Mouse (Mus musculus) testis, adult 2 months (tissue): ENCODE data around the gene Car7.

Experiments used
- CTCF ChIP-seq: fragments of 200-500 bp; IDR thresholded peaks from 2 replicates; pipeline ENCODE4 v1.5.1; 2012; ENCODE audit warnings: low read depth, mild to moderate bottlenecking, inconsistent platforms, low read length, moderate library complexity; ENCODE audit not compliant: control insufficient read depth, insufficient read depth, insufficient replicate concordance
- POLR2A ChIP-seq: fragments of 200-500 bp; IDR thresholded peaks from 2 replicates; pipeline ENCODE4 v1.6.1; 2012; ENCODE audit warnings: low read depth, mild to moderate bottlenecking, inconsistent platforms, low read length, moderate library complexity; ENCODE audit not compliant: control insufficient read depth

DNA sequence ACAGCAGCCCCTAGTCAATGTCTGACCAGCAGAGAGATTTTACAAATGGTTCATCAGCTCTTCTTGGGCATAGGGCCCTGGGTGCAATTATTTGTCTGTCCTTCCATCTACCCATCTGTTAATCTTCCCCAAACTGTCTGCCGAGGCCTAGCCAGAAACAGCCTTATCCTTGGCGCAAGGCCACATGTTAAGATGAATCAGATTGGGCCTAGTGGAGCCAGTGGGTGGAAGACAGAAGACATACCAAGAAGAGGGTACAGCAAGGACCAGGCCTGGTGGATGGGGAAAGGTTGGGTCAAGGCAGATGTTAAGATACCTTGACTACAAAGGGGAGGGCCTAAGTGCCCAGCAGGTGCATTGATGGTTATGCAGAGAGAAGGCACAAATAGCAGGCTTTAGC, 5.1 kb downstream of the Car7 start:
- no peak for TF ChIP-seq CTCF
- no peak for TF ChIP-seq POLR2A
